Mouse (Mus musculus): ENCODE measurements around the gene Kcnip1. TPM values are rescaled to one million over a fixed set of nuclear protein-coding genes. Genes with fewer than 3 reads are reported as not detected.
A peak's percentile ranks its signal among the peaks of the same experiment; 100 is the strongest.

The Kcnip1 gene
- polyA plus RNA-seq, 1 experiment from 2014 or later, result 2.5 TPM

DNA sequence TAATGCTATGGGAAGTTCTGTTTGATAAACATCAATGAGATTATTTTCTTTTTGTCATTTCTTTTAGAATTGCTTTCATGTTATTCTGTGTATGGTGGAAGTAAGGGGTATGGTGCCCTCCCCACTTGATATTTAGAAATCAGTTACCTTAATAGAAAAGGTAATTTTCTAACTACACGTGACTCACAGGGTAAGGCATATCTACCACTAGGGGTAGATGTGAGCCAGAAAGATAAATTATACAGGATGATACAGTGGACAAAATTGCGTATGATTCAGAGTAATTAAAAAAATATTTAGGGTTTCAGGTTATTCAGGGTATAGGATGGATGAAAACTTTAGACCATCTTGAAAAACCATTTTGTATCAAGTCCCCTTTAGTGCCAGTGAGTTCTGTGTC is 343.6 kb downstream of the Kcnip1 start:
- Histone ChIP-seq H3K4me2 (replicated peaks; ENCODE audit: low read depth) (no peak overlapping the region), H3K27me3 (replicated peaks; ENCODE audit: control insufficient read depth, insufficient read depth, low read length) (no peaks in the 10 kb centered on the region), H3K9me3 (ENCODE audit: control insufficient read depth) (no peaks in the 10 kb centered on the region), H3K9ac (ENCODE audit: low read depth, low read length) (no peak overlapping the region), H3K36me3 (ENCODE audit: control insufficient read depth, insufficient read depth) (no peaks in the 10 kb centered on the region), H3K4me1 (replicated peaks; ENCODE audit: control insufficient read depth, insufficient read depth, low read length) (no peaks in the 10 kb centered on the region), H3K4me3 (ENCODE audit: low read depth, low read length) (no peak overlapping the region), H3K27ac (ENCODE audit: low read depth, low read length) (no peak overlapping the region)
- WGBS, result 64% methylated on average over 2 of the region's 2 CpGs
- ATAC-seq, result no peak
- no peak for TF ChIP-seq CTCF (IDR thresholded peaks at IDR 0.05; ENCODE audit: low read depth)

DNA sequence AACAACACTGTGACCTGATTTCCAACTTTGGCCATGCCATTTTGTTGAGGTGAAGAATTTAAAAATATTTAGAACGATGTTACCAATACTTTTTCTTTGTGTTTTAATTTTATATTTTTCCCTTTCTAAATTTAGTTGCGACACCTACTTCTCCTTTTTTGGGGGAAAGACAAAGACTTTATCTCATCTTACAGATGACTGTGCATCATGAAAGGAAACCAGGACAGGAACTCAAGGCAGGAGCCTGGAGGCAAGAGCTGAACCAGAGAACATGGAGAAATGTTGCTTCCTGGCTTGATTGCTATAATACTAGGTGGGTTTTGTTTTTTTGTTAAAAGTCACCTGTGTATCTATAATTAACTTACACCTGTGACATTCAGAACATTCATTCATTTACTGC is 355.8 kb downstream of the Kcnip1 start:
- H3K27me3 ChIP-seq (replicated peaks; ENCODE audit: control insufficient read depth, insufficient read depth, low read length), result no peaks in the 10 kb centered on the region
- H3K4me3 ChIP-seq (ENCODE audit: low read depth, low read length), result no peak overlapping the region
- H3K9me3 ChIP-seq (ENCODE audit: control insufficient read depth), result no peaks in the 10 kb centered on the region
- no peaks in the 10 kb centered on the region for H3K36me3 ChIP-seq (ENCODE audit: control insufficient read depth, insufficient read depth)
- 93% methylated on average over 2 of the region's 2 CpGs for WGBS
- H3K4me1 ChIP-seq (replicated peaks; ENCODE audit: control insufficient read depth, insufficient read depth, low read length), result no peaks in the 10 kb centered on the region
- no peak overlapping the region for H3K4me2 ChIP-seq (replicated peaks; ENCODE audit: low read depth)
- no peak overlapping the region for H3K9ac ChIP-seq (ENCODE audit: low read depth, low read length)
- no peak overlapping the region for H3K27ac ChIP-seq (ENCODE audit: low read depth, low read length)
- ATAC-seq, result no peak
- no peak for TF ChIP-seq CTCF (IDR thresholded peaks at IDR 0.05; ENCODE audit: low read depth)

DNA sequence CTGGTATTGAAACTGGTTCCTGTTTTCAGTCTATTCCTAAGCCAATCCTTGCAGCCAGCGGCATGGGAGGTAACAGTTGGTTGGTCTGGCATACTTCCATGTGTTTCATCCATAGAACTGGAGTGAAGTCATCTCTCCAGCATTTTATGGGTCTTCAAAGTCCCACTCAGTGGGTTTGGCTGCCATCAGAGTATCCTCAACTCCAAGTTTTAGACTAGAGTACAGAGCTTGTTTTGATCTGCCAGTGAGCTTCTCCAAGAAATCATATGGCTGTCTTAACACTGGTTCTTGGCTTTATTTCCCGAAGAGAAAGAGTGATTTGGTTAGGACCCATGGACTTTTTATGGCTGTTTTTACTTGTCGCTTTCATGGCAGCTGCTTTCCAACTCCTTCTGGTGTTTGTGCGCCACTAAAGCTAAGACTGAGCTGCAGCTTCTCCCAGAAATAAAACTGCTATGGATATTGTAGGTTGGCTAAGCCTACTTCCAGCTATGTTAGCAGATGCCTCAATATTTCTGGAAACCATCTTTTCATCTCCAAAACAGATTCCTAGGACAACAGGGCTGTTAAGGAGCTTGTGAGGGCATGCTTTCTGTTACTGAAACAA is 365.7 kb downstream of the Kcnip1 start:
- WGBS, result 80% methylated on average over 4 of the region's 4 CpGs
- no peak overlapping the region for H3K9ac ChIP-seq (ENCODE audit: low read depth, low read length)
- no peak overlapping the region for H3K4me3 ChIP-seq (ENCODE audit: low read depth, low read length)
- H3K36me3 ChIP-seq (ENCODE audit: control insufficient read depth, insufficient read depth), result no peaks in the 10 kb centered on the region
- no peak overlapping the region for H3K4me2 ChIP-seq (replicated peaks; ENCODE audit: low read depth)
- H3K9me3 ChIP-seq (ENCODE audit: control insufficient read depth), result no peaks in the 10 kb centered on the region
- no peaks in the 10 kb centered on the region for H3K27me3 ChIP-seq (replicated peaks; ENCODE audit: control insufficient read depth, insufficient read depth, low read length)
- ATAC-seq, result no peak
- H3K4me1 ChIP-seq (replicated peaks; ENCODE audit: control insufficient read depth, insufficient read depth, low read length), result no peaks in the 10 kb centered on the region
- H3K27ac ChIP-seq (ENCODE audit: low read depth, low read length), result no peak overlapping the region
- TF ChIP-seq CTCF (IDR thresholded peaks at IDR 0.05; ENCODE audit: low read depth), result no peak

DNA sequence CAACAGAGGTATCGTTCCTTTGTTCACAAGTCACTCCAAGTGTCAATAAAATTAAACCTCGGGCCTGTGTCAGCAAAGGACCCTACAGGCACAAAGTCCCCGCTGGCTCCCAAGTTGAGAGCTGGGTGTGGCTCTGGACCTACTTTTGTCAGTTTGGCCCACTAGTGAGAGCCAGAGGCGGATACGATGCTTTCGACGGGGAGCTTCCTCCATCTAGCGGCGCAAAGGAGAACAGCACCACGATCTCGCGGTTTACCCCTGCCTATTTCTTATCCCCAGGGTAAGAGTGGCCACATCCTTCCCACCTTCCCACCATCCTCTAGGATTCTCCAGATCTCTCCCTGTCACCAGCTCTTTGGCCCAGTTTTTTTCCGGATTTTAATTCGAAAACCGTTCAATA is 378.7 kb downstream of the Kcnip1 start:
- Histone ChIP-seq H3K9me3 (ENCODE audit: control insufficient read depth) (no peaks in the 10 kb centered on the region), H3K4me3 (ENCODE audit: low read depth, low read length) (no peak overlapping the region), H3K4me1 (replicated peaks; ENCODE audit: control insufficient read depth, insufficient read depth, low read length) (no peaks in the 10 kb centered on the region), H3K36me3 (ENCODE audit: control insufficient read depth, insufficient read depth) (no peaks in the 10 kb centered on the region), H3K27me3 (replicated peaks; ENCODE audit: control insufficient read depth, insufficient read depth, low read length) (no peaks in the 10 kb centered on the region), H3K27ac (ENCODE audit: low read depth, low read length) (no peak overlapping the region), H3K4me2 (replicated peaks; ENCODE audit: low read depth) (no peak overlapping the region), H3K9ac (ENCODE audit: low read depth, low read length) (no peak overlapping the region)
- ATAC-seq, result 0 out of 2 replicates have a peak, but pooled peaks have one; percentile 16
- TF ChIP-seq CTCF (IDR thresholded peaks at IDR 0.05; ENCODE audit: low read depth), result peak; percentile 92
- 5% methylated on average over 15 of the region's 15 CpGs for whole genome bisulfite sequencing

DNA sequence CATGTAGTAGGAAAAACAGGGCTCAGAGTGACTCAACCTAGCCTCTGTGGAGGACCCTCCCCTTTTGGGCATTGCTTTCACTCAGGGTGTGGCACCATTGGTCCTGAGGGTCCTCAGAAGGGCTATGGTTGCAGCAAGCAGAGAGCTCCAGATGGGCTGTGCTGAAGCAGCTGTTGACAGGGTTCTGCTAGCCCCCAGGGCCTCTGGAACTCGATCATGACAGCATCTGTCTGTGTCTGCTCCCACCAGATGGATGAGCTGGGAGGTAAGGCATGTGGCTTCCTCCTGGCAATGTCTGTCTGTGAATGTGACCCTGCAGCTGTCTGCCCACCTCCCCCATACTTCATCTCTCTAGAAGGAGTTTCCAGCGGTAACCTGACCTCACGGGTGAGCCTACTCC is 385.2 kb downstream of the Kcnip1 start:
- Histone ChIP-seq H3K4me3 (ENCODE audit: low read depth, low read length) (no peak overlapping the region), H3K27me3 (replicated peaks; ENCODE audit: control insufficient read depth, insufficient read depth, low read length) (no peaks in the 10 kb centered on the region), H3K27ac (ENCODE audit: low read depth, low read length) (no peak overlapping the region), H3K9ac (ENCODE audit: low read depth, low read length) (no peak overlapping the region), H3K4me1 (replicated peaks; ENCODE audit: control insufficient read depth, insufficient read depth, low read length) (no peaks in the 10 kb centered on the region), H3K36me3 (ENCODE audit: control insufficient read depth, insufficient read depth) (no peaks in the 10 kb centered on the region), H3K4me2 (replicated peaks; ENCODE audit: low read depth) (no peak overlapping the region), H3K9me3 (ENCODE audit: control insufficient read depth) (no peaks in the 10 kb centered on the region)
- no peak for TF ChIP-seq CTCF (IDR thresholded peaks at IDR 0.05; ENCODE audit: low read depth)
- 16% methylated on average over 3 of the region's 3 CpGs for WGBS
- no peak for ATAC-seq

DNA sequence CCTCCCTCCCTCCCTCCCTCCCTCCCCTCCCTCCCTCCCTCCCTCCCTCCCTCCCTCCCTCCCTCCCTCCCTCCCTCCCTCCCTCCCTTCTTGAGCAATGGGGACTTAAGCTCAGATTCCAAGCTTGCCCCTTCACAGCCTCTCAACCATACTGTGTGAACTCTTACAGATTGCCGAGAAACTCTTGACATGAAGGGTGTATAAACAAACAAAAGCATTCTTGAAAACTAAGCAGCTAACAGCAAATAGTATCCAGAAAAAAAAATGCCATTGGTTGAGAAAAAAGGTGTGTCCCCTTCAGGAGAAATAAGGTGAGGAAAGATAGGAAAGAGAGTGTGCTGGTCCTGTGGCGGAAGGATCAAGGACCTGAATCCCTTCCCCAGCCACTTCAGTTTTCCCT is 389.8 kb downstream of the Kcnip1 start:
- 46% methylated on average over 2 of the region's 2 CpGs for WGBS
- H3K9me3 ChIP-seq (ENCODE audit: control insufficient read depth), result no peaks in the 10 kb centered on the region
- no peaks in the 10 kb centered on the region for H3K4me1 ChIP-seq (replicated peaks; ENCODE audit: control insufficient read depth, insufficient read depth, low read length)
- no peak overlapping the region for H3K4me2 ChIP-seq (replicated peaks; ENCODE audit: low read depth)
- no peaks in the 10 kb centered on the region for H3K27me3 ChIP-seq (replicated peaks; ENCODE audit: control insufficient read depth, insufficient read depth, low read length)
- ATAC-seq, result no peak
- no peaks in the 10 kb centered on the region for H3K36me3 ChIP-seq (ENCODE audit: control insufficient read depth, insufficient read depth)
- no peak overlapping the region for H3K4me3 ChIP-seq (ENCODE audit: low read depth, low read length)
- TF ChIP-seq CTCF (IDR thresholded peaks at IDR 0.05; ENCODE audit: low read depth), result no peak
- H3K9ac ChIP-seq (ENCODE audit: low read depth, low read length), result no peak overlapping the region
- no peak overlapping the region for H3K27ac ChIP-seq (ENCODE audit: low read depth, low read length)

DNA sequence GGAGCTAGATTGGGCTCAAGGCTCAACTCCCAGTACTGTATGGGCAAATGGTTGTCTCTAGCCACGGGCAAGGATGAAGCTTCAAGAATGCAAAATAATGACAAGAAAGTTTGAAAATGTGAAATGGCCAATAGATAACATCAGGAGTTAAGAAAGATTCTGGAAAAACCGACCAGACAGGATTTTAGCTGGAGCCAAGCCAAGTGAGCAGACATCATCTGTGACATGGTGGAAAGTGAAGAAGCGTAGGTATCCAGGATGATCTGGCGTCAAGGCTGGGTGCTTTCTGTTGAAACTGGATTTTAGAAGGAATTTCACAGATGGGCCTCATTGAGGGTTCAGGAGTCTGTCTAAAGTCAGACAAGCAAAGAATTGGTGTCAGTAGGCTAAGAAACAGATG is 394.0 kb downstream of the Kcnip1 start, which contains the start of gene D130052B06Rik:
D130052B06Rik (plus strand) TSS at position 317 of the 400 bp plus-strand sequence.
- Histone ChIP-seq H3K4me1 (replicated peaks; ENCODE audit: control insufficient read depth, insufficient read depth, low read length) (no peaks in the 10 kb centered on the region), H3K9me3 (ENCODE audit: control insufficient read depth) (no peaks in the 10 kb centered on the region), H3K4me3 (ENCODE audit: low read depth, low read length) (no peak within 1 kb of the TSS), H3K27ac (ENCODE audit: low read depth, low read length) (no peak within 1 kb of the TSS), H3K36me3 (ENCODE audit: control insufficient read depth, insufficient read depth) (no peaks in the 10 kb centered on the region), H3K4me2 (replicated peaks; ENCODE audit: low read depth) (no peak within 1 kb of the TSS), H3K27me3 (replicated peaks; ENCODE audit: control insufficient read depth, insufficient read depth, low read length) (no peaks in the 10 kb centered on the region), H3K9ac (ENCODE audit: low read depth, low read length) (no peak within 1 kb of the TSS)
- 69% methylated on average over 4 of the region's 4 CpGs for WGBS
- ATAC-seq, result no peak
- TF ChIP-seq CTCF (IDR thresholded peaks at IDR 0.05; ENCODE audit: low read depth), result no peak
